Mouse (Mus musculus) liver, adult 2 months (tissue): ENCODE measurements around the gene Sstr2.

ENCODE experiments used
- CTCF ChIP-seq: fragments of 200-500 bp; IDR thresholded peaks from 2 replicates; pipeline ENCODE4 v1.5.1; 2011; ENCODE audit warnings: low read depth, low read length, control low read depth
- POLR2A ChIP-seq: fragments of 200-500 bp; IDR thresholded peaks from 2 replicates; pipeline ENCODE4 v1.6.1; 2011; ENCODE audit warnings: low read length, control low read depth; ENCODE audit not compliant: insufficient read depth; ENCODE audit errors: extremely low read depth

DNA sequence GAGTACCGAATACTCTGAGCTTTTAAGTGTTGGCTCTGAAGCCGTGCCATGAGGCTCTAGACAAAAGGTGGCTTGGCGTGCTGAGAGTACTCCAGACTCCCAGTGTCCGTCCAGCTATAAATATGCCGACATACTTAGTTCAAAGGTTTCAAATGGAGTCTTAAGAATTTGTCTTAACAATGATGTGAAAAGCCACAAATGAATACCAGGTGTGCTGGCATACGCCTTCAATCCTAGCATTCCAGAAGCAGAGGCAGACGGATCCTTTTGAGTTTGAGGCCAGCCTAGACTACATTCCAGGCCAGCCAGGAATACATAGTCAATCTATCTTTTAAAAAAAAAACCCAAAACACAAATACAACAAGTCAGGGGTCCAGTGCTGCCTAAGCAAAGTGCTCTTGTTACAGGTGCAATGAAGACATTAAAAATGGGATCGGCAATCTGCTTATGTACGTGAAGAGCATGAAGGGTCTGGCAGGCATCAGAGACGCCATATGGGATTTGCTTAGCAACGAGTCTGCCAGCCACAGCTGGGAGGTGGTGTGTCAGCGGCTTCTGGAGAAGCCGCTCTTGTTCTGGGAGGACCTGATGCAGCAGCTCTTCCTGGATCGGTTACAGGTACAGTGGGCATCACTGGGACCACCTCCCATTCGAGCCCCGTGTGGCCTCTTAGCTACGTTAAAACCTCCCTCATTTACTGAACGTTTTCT, 35.6 kb downstream of the Sstr2 start:
- TF ChIP-seq CTCF (no peak), POLR2A (no peak)
